Mouse (Mus musculus): ENCODE data around the gene Ube2j2. TPM values are rescaled to one million over a fixed set of nuclear protein-coding genes. Genes with fewer than 3 reads are reported as not detected.

Ube2j2 gene
- polyA plus RNA-seq, 1 experiment from 2014 or later, result 108 TPM

DNA sequence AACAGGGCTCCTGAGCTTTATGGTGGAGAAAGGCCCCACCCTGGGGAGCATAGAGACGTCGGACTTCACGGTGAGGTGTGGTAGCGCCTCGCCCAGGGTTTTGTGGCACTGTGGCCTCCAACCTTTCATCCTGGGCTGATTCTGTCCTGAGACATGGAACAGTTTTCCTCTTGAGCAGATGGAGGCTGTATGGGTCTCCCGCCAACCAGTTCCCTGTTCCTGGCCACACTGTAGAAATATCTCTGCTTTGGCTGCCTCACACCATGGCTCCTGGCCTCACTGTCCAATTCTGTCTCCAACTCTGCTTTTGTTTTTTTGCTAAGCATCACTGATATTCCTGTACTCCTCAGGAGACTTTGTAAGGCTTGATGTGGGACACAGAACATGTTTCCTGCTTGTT lies 11.9 kb downstream of the Ube2j2 start:
- ATAC-seq (replicated peaks; ENCODE audit: low FRiP score, low read depth), result no peak
- no peak overlapping the region for H3K4me3 ChIP-seq (replicated peaks; ENCODE audit: low read depth, low read length)
- no peaks in the 10 kb centered on the region for H3K27me3 ChIP-seq (ENCODE audit: insufficient read depth, low read length)
- H3K9ac ChIP-seq (ENCODE audit: low read depth, low read length), result no peak overlapping the region
- TF ChIP-seq CTCF (IDR thresholded peaks at IDR 0.05; ENCODE audit: low read depth), result no peak
- peaks cover 55% of the 10 kb centered on the region for H3K36me3 ChIP-seq (ENCODE audit: insufficient read depth, low read length)
- no peak overlapping the region for H3K4me2 ChIP-seq (ENCODE audit: low read length)
- no peak overlapping the region for H3K27ac ChIP-seq
- no peak for DNase-seq (ENCODE audit: low spot score)
- WGBS, result 96% methylated on average over 6 of the region's 6 CpGs
- H3K9me3 ChIP-seq (replicated peaks; ENCODE audit: low read length), result no peaks in the 10 kb centered on the region
- H3K4me1 ChIP-seq (replicated peaks; ENCODE audit: insufficient read depth, low read length), result no peaks in the 10 kb centered on the region

DNA sequence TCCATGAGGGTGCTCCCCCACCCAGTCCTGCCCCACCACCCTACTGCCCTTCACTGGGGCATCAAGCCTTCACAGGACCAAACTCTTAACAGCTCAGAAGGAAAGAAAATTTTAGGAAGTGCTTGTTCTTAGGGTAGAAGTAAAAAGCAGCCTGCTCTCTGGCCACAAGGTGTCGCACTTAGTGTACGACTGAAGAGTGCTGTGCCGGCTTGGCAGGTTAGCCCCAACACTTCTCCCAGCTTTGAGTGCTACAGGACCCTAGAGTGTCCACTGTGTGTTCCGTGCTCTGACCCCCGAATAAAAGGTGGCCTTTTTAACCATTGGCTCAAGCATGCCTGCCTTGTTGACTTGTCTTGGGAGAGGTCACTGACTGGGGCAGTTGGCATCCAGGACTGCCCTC lies 15.6 kb downstream of the Ube2j2 start:
- ATAC-seq (replicated peaks; ENCODE audit: low FRiP score, low read depth) (peak; percentile 42; the same call in 1 of the 2 replicates), DNase-seq (ENCODE audit: low spot score) (peak; percentile 93)
- TF ChIP-seq CTCF (IDR thresholded peaks at IDR 0.05; ENCODE audit: low read depth), result peak; percentile 86
- Histone ChIP-seq H3K9me3 (replicated peaks; ENCODE audit: low read length) (no peaks in the 10 kb centered on the region), H3K27ac (no peak overlapping the region), H3K4me2 (ENCODE audit: low read length) (no peak overlapping the region), H3K4me3 (replicated peaks; ENCODE audit: low read depth, low read length) (no peak overlapping the region), H3K36me3 (ENCODE audit: insufficient read depth, low read length) (peaks cover 26% of the 10 kb centered on the region), H3K9ac (ENCODE audit: low read depth, low read length) (no peak overlapping the region), H3K27me3 (ENCODE audit: insufficient read depth, low read length) (no peaks in the 10 kb centered on the region), H3K4me1 (replicated peaks; ENCODE audit: insufficient read depth, low read length) (no peaks in the 10 kb centered on the region; the same call in 1 of the 2 replicates)
- WGBS, result 2% methylated on average over 5 of the region's 5 CpGs

DNA sequence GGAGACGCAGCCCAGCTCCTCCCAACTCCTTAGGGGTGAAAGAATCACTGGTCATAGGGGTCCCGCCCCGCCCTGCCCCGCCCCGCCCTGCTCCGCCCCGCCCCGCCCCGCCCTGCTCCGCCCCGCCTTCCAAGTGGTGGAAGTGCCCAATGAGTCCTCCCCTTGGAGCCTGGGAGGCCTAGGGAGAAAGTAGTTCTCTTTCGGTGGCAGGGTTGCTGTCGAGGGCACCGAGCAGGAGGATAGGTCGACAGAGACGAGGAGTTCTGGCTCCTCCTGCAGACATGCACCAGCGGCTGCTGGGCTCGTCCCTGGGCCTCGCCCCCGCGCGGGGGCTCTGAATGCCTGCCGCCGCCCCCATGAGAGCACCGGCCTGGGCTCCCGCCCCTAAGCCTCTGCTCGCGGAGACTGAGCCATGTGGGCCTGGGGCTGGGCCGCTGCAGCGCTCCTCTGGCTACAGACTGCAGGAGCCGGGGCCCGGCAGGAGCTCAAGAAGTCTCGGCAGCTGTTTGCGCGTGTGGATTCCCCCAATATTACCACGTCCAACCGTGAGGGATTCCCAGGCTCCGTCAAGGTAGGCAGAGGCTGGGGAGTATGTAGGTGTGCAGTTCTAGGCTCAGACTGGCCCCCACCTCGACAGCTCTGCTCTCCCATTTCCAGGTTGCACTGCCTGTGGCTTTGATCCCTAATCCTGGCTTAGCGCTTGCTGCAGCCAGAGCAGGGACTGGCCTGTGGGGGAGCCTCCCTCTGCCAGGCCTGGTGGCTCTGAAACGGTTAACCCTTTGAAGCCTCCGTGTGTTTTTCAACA lies 18.7 kb downstream of the Ube2j2 start, which contains the start of gene C1qtnf12:
C1qtnf12 (plus strand) TSS at position 152 of the 805 bp plus-strand sequence.
- H3K4me3 ChIP-seq (replicated peaks; ENCODE audit: low read depth, low read length), result peak within 1 kb of the TSS; percentile 59
- WGBS, result under 1% methylated on average over 42 of the region's 42 CpGs
- DNase-seq (ENCODE audit: low spot score) (peak; percentile 76), ATAC-seq (replicated peaks; ENCODE audit: low FRiP score, low read depth) (peak; percentile 81)
- no peaks in the 10 kb centered on the region for H3K27me3 ChIP-seq (ENCODE audit: insufficient read depth, low read length)
- peak within 1 kb of the TSS; percentile 82 for H3K27ac ChIP-seq
- H3K4me2 ChIP-seq (ENCODE audit: low read length), result peak within 1 kb of the TSS; percentile 96
- peak within 1 kb of the TSS; percentile 69 for H3K9ac ChIP-seq (ENCODE audit: low read depth, low read length)
- TF ChIP-seq CTCF (IDR thresholded peaks at IDR 0.05; ENCODE audit: low read depth), result no peak
- H3K4me1 ChIP-seq (replicated peaks; ENCODE audit: insufficient read depth, low read length), result no peaks in the 10 kb centered on the region; the same call in 1 of the 2 replicates
- peaks cover 25% of the 10 kb centered on the region for H3K36me3 ChIP-seq (ENCODE audit: insufficient read depth, low read length)
- no peaks in the 10 kb centered on the region for H3K9me3 ChIP-seq (replicated peaks; ENCODE audit: low read length)

DNA sequence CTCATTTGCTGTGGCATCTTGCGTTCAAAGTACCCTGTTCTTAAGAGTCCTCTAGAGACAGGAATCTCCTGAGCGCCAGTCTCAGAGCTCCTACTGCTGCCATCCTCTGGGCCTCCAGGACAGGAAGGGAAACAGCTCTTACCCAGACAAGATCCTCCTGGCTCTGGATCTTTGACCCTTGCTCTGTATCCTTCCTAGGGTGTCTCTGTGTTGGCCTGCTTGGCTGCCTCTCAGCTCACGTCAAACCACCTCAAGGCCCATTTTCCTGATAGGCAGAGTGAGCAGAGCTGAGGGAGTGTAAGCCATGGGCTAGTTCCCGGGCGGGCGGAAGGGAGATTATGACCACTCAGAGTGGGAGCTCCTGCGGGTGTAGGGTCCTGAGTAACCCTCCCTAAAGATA lies 19.5 kb downstream of the Ube2j2 start:
- H3K9ac ChIP-seq (ENCODE audit: low read depth, low read length), result peak overlapping the region; percentile 69; the same call in 1 of the 2 replicates
- peak; percentile 31 for DNase-seq (ENCODE audit: low spot score)
- H3K36me3 ChIP-seq (ENCODE audit: insufficient read depth, low read length), result peaks cover 18% of the 10 kb centered on the region; the same call in 1 of the 2 replicates
- no peaks in the 10 kb centered on the region; the same call in 1 of the 2 replicates for H3K4me1 ChIP-seq (replicated peaks; ENCODE audit: insufficient read depth, low read length)
- H3K27ac ChIP-seq, result peak overlapping the region; percentile 82
- whole genome bisulfite sequencing, result 45% methylated on average over 7 of the region's 7 CpGs
- H3K4me2 ChIP-seq (ENCODE audit: low read length), result peak overlapping the region; percentile 96
- H3K4me3 ChIP-seq (replicated peaks; ENCODE audit: low read depth, low read length), result peak overlapping the region; percentile 59
- TF ChIP-seq CTCF (IDR thresholded peaks at IDR 0.05; ENCODE audit: low read depth), result no peak
- H3K27me3 ChIP-seq (ENCODE audit: insufficient read depth, low read length), result no peaks in the 10 kb centered on the region
- ATAC-seq (replicated peaks; ENCODE audit: low FRiP score, low read depth), result no peak; the same call in 1 of the 2 replicates
- no peaks in the 10 kb centered on the region for H3K9me3 ChIP-seq (replicated peaks; ENCODE audit: low read length)

DNA sequence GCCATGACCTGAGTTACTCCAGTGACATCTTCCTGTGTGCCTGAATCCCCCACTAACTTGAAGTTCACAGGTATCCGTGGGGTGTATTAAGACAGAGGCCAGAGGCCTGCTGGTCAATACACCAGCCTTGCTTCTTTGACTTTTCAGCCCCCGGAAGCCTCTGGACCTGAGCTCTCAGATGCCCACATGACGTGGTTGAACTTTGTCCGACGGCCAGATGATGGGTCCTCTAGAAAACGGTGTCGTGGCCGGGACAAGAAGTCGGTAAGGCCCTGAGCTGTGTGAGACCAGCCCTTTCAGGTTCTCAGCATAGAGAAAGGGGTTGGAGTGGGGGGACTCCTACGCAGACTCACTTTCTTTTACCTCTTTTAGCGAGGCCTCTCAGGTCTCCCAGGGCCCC lies 20.8 kb downstream of the Ube2j2 start:
- Histone ChIP-seq H3K4me1 (replicated peaks; ENCODE audit: insufficient read depth, low read length) (no peaks in the 10 kb centered on the region; the same call in none of the 2 replicates), H3K9ac (ENCODE audit: low read depth, low read length) (no peak overlapping the region)
- DNase-seq (ENCODE audit: low spot score), result no peak

DNA sequence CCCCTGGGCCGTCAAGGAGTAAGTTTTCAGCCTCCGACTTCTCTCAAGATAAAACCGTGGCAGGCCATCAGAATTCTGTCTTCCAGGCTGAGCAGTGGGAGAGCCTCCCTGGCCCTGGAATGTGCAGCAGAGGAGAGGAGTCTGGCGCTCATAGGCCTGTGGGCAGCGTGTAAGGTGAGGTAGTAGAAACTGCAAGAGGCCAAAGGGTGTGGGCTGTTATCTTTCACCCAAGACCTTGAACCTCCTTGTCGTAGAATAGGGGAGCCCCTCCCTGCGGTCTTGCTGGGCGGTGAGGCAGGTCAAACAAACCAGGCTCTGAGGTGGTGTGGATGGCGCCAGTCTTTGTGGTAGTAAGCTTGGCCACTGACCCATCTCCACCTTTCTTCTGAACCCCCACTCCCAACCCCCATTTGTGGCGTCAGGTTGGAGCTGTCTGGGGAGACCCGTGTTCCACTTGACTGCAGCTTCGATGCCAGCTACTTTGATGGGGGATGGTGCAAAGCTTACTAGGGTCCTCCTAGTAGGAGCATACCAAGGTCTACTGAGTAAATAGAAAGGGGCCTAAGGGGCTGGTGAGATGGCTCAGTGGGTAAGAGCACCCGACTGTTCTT lies 25.5 kb downstream of the Ube2j2 start:
- peaks cover 7% of the 10 kb centered on the region; the same call in 1 of the 2 replicates for H3K4me1 ChIP-seq (replicated peaks; ENCODE audit: insufficient read depth, low read length)
- peaks cover 11% of the 10 kb centered on the region; the same call in 1 of the 2 replicates for H3K36me3 ChIP-seq (ENCODE audit: insufficient read depth, low read length)
- no peak overlapping the region for H3K4me3 ChIP-seq (replicated peaks; ENCODE audit: low read depth, low read length)
- DNase-seq (ENCODE audit: low spot score), result peak; percentile 16
- H3K27ac ChIP-seq, result peak overlapping the region; percentile 64
- no peak for TF ChIP-seq CTCF (IDR thresholded peaks at IDR 0.05; ENCODE audit: low read depth)
- peak; percentile 31 for ATAC-seq (replicated peaks; ENCODE audit: low FRiP score, low read depth)
- no peak overlapping the region for H3K4me2 ChIP-seq (ENCODE audit: low read length)
- no peak overlapping the region for H3K9ac ChIP-seq (ENCODE audit: low read depth, low read length)
- WGBS, result 41% methylated on average over 13 of the region's 13 CpGs
- no peaks in the 10 kb centered on the region for H3K9me3 ChIP-seq (replicated peaks; ENCODE audit: low read length)
- H3K27me3 ChIP-seq (ENCODE audit: insufficient read depth, low read length), result no peaks in the 10 kb centered on the region

More for the DNA sequence above, 20.8 kb downstream of the Ube2j2 start:
- H3K9me3 ChIP-seq (replicated peaks; ENCODE audit: low read length), result no peaks in the 10 kb centered on the region
- H3K27me3 ChIP-seq (ENCODE audit: insufficient read depth, low read length), result no peaks in the 10 kb centered on the region
- no peak overlapping the region for H3K4me3 ChIP-seq (replicated peaks; ENCODE audit: low read depth, low read length)
- H3K36me3 ChIP-seq (ENCODE audit: insufficient read depth, low read length), result peaks cover 11% of the 10 kb centered on the region; the same call in 1 of the 2 replicates
- H3K4me2 ChIP-seq (ENCODE audit: low read length), result no peak overlapping the region
- no peak overlapping the region for H3K27ac ChIP-seq
- 87% methylated on average over 11 of the region's 11 CpGs for WGBS
- no peak for ATAC-seq (replicated peaks; ENCODE audit: low FRiP score, low read depth)
- no peak for TF ChIP-seq CTCF (IDR thresholded peaks at IDR 0.05; ENCODE audit: low read depth)

Measured in kidney, postnatal 0 days (tissue).